Mouse (Mus musculus): ENCODE measurements around the gene Armh4. TPM values are rescaled to one million over a fixed set of nuclear protein-coding genes. Genes with fewer than 3 reads are reported as not detected.

Armh4 gene
- total and polyA plus RNA-seq, 2 experiments from 2014 or later = 12.7 to 29.2 TPM

- Histone ChIP-seq H3K27ac (ENCODE audit: low read depth) (no peak overlapping the region), H3K4me1 (ENCODE audit: control insufficient read depth, insufficient read depth) (no peaks in the 10 kb centered on the region), H3K4me2 (ENCODE audit: low read depth, low read length) (no peak overlapping the region), H3K36me3 (replicated peaks; ENCODE audit: control insufficient read depth, insufficient read depth, low read length) (no peaks in the 10 kb centered on the region), H3K4me3 (ENCODE audit: low read depth, low read length) (no peak overlapping the region), H3K9me3 (replicated peaks; ENCODE audit: control insufficient read depth, low read length) (no peaks in the 10 kb centered on the region), H3K27me3 (ENCODE audit: control insufficient read depth, insufficient read depth, low read length) (no peaks in the 10 kb centered on the region), H3K9ac (replicated peaks; ENCODE audit: low read depth, low read length) (no peak overlapping the region)
- DNase-seq (ENCODE audit: low spot score) = no peak
- TF ChIP-seq CTCF (IDR thresholded peaks at IDR 0.05; ENCODE audit: low read depth) (no peak), EP300 (IDR thresholded peaks at IDR 0.05; ENCODE audit: low read depth) (no peak)
- whole genome bisulfite sequencing = 83% methylated on average over 2 of the region's 2 CpGs
- ATAC-seq (ENCODE audit: insufficient read depth, low read depth) = no peak
These were observed 106.6 kb downstream of the Armh4 start for GRCm38 (mm10) chr14:49676580-49676979.

DNA sequence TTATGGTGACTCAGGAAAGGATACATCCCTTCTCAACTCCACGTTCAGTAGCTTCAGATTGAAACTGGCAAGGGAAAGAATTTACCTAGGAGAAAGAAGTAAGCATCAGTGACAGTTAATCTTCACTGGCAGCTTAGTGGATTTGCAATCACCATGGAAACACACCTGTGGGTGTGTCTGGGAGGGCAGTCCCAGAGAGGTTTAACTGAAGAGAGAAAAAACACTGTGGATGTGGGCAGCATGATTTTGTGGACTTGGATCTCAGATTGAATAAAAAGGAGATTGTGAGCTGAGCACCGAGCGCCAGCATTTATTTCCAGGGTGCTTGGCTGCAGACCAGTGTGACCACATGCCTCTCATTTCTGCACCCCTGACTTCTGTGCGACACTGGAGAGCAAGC is 122.7 kb downstream of the Armh4 start:
- 44% methylated on average over 4 of the region's 4 CpGs for WGBS
- Histone ChIP-seq H3K4me1 (ENCODE audit: control insufficient read depth, insufficient read depth) (peaks cover 12% of the 10 kb centered on the region), H3K36me3 (replicated peaks; ENCODE audit: control insufficient read depth, insufficient read depth, low read length) (no peaks in the 10 kb centered on the region), H3K9ac (replicated peaks; ENCODE audit: low read depth, low read length) (no peak overlapping the region), H3K4me3 (ENCODE audit: low read depth, low read length) (no peak overlapping the region), H3K27ac (ENCODE audit: low read depth) (no peak overlapping the region), H3K4me2 (ENCODE audit: low read depth, low read length) (no peak overlapping the region), H3K9me3 (replicated peaks; ENCODE audit: control insufficient read depth, low read length) (no peaks in the 10 kb centered on the region), H3K27me3 (ENCODE audit: control insufficient read depth, insufficient read depth, low read length) (no peaks in the 10 kb centered on the region)
- no peak for ATAC-seq (ENCODE audit: insufficient read depth, low read depth)
- TF ChIP-seq CTCF (IDR thresholded peaks at IDR 0.05; ENCODE audit: low read depth) = no peak
- TF ChIP-seq EP300 (IDR thresholded peaks at IDR 0.05; ENCODE audit: low read depth) = no peak
- DNase-seq (ENCODE audit: low spot score) = no peak

DNA sequence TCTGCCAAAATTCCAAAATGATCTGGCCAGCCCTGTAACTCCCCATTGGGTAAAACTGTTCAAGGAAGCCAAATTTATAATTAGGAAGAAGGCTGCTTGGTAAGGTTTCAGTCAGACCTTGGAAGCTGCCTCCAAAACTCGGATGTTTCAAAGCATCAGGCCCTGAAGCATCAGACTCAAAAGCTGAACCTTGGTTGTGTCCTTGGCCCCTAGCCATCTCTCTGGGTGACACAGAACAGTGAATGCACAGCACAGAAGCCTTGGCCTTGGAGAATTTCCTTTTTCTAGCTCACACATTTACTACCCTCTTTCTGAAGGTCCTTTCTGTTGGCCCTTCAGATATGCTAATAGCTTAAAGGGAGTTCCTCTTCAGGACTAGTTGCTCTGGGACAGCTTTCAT is 134.0 kb downstream of the Armh4 start:
- 54% methylated on average over 1 of the region's 1 CpGs for WGBS
- Histone ChIP-seq H3K27me3 (ENCODE audit: control insufficient read depth, insufficient read depth, low read length) (no peaks in the 10 kb centered on the region), H3K9me3 (replicated peaks; ENCODE audit: control insufficient read depth, low read length) (no peaks in the 10 kb centered on the region), H3K4me1 (ENCODE audit: control insufficient read depth, insufficient read depth) (no peaks in the 10 kb centered on the region), H3K4me3 (ENCODE audit: low read depth, low read length) (no peak overlapping the region), H3K9ac (replicated peaks; ENCODE audit: low read depth, low read length) (no peak overlapping the region), H3K4me2 (ENCODE audit: low read depth, low read length) (no peak overlapping the region), H3K27ac (ENCODE audit: low read depth) (no peak overlapping the region), H3K36me3 (replicated peaks; ENCODE audit: control insufficient read depth, insufficient read depth, low read length) (no peaks in the 10 kb centered on the region)
- ATAC-seq (ENCODE audit: insufficient read depth, low read depth) (no peak), DNase-seq (ENCODE audit: low spot score) (no peak)
- TF ChIP-seq EP300 (IDR thresholded peaks at IDR 0.05; ENCODE audit: low read depth) (no peak), CTCF (IDR thresholded peaks at IDR 0.05; ENCODE audit: low read depth) (no peak)

DNA sequence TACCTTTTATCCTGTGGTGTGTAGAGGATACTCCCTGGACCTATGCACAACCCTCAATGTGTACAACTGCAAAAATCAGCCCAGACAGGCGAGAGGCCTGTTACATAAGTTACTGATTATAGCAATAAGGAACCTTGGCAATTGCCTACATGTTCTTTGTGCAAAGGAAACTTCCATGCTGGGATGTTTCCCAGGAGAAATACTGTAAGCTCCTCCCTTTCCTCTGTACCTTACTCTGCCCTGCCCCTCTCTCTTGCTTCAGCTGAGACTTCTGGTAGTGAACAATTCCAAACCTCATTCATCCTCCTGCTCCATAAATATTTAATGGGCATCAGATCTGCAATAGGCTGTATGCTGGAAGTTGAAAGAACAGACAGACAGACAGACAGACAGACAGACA is 145.8 kb downstream of the Armh4 start:
- H3K9me3 ChIP-seq (replicated peaks; ENCODE audit: control insufficient read depth, low read length) = no peaks in the 10 kb centered on the region
- no peak overlapping the region for H3K4me3 ChIP-seq (ENCODE audit: low read depth, low read length)
- 69% methylated on average over 1 of the region's 1 CpGs for WGBS
- no peaks in the 10 kb centered on the region for H3K36me3 ChIP-seq (replicated peaks; ENCODE audit: control insufficient read depth, insufficient read depth, low read length)
- TF ChIP-seq EP300 (IDR thresholded peaks at IDR 0.05; ENCODE audit: low read depth) (no peak), CTCF (IDR thresholded peaks at IDR 0.05; ENCODE audit: low read depth) (no peak)
- no peak overlapping the region for H3K9ac ChIP-seq (replicated peaks; ENCODE audit: low read depth, low read length)
- ATAC-seq (ENCODE audit: insufficient read depth, low read depth) (no peak), DNase-seq (ENCODE audit: low spot score) (no peak)
- H3K4me2 ChIP-seq (ENCODE audit: low read depth, low read length) = no peak overlapping the region
- H3K4me1 ChIP-seq (ENCODE audit: control insufficient read depth, insufficient read depth) = 0 out of 2 replicates have a peak, but pooled peaks cover 9% of the 10 kb centered on the region
- H3K27me3 ChIP-seq (ENCODE audit: control insufficient read depth, insufficient read depth, low read length) = no peaks in the 10 kb centered on the region
- no peak overlapping the region for H3K27ac ChIP-seq (ENCODE audit: low read depth)

DNA sequence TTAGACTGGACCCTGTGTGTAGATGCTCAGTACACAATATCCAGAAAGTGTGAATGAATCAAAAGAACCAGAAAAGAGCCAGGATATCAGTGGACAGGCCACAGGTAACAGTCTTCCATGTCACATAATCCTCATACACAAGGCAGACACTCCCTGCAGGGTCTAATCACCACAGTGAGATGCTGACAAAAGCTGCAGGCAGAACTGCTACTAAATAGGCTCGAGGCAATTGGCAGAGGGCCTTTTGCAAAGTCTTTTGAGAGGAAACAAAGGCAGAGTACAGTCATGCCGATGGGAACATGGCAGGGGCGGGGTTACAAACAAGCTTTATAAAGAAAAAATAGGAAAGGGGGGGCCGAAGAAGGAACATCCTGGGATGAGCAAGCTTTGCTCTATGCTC is 157.1 kb downstream of the Armh4 start:
- Histone ChIP-seq H3K4me3 (ENCODE audit: low read depth, low read length) (no peak overlapping the region), H3K9ac (replicated peaks; ENCODE audit: low read depth, low read length) (no peak overlapping the region), H3K9me3 (replicated peaks; ENCODE audit: control insufficient read depth, low read length) (no peaks in the 10 kb centered on the region), H3K27me3 (ENCODE audit: control insufficient read depth, insufficient read depth, low read length) (no peaks in the 10 kb centered on the region), H3K4me2 (ENCODE audit: low read depth, low read length) (no peak overlapping the region), H3K27ac (ENCODE audit: low read depth) (no peak overlapping the region), H3K4me1 (ENCODE audit: control insufficient read depth, insufficient read depth) (no peaks in the 10 kb centered on the region), H3K36me3 (replicated peaks; ENCODE audit: control insufficient read depth, insufficient read depth, low read length) (no peaks in the 10 kb centered on the region)
- no peak for ATAC-seq (ENCODE audit: insufficient read depth, low read depth)
- TF ChIP-seq EP300 (IDR thresholded peaks at IDR 0.05; ENCODE audit: low read depth) (no peak), CTCF (IDR thresholded peaks at IDR 0.05; ENCODE audit: low read depth) (no peak)
- 51% methylated on average over 4 of the region's 4 CpGs for WGBS
- DNase-seq (ENCODE audit: low spot score) = no peak

Other genes with a start within 250 kb of the Armh4 start
- not detected in 2 replicates for gene Olfr722, start 118.6 kb upstream of the Armh4 start, total RNA-seq (2014; rRNA removed; ENCODE audit: low replicate concordance)
- gene Olfr722, start 118.6 kb upstream of the Armh4 start, polyA plus RNA-seq (2015; fragmentation: Nextera tagmentation; extraction: Ambion mirVana) = not detected in 2 replicates
- not detected in 2 replicates for gene Olfr723, start 148.4 kb upstream of the Armh4 start, total RNA-seq (2014; rRNA removed; ENCODE audit: low replicate concordance)
- not detected in 2 replicates for gene Olfr723, start 148.4 kb upstream of the Armh4 start, polyA plus RNA-seq (2015; fragmentation: Nextera tagmentation; extraction: Ambion mirVana)
- gene Olfr724, start 179.9 kb upstream of the Armh4 start, total RNA-seq (2014; rRNA removed; ENCODE audit: low replicate concordance) = not detected in 2 replicates
- gene Olfr724, start 179.9 kb upstream of the Armh4 start, polyA plus RNA-seq (2015; fragmentation: Nextera tagmentation; extraction: Ambion mirVana) = not detected in 2 replicates